Mouse (Mus musculus) embryonic facial prominence, embryonic 13.5 days (tissue): ENCODE measurements around the gene L3mbtl1. TPM values are rescaled to one million over a fixed set of nuclear protein-coding genes. Genes with fewer than 3 reads are reported as not detected.
"Not testable (repeated sequence)": the region's sequence is repeated elsewhere in the genome, so short reads cannot be mapped to it uniquely, and the experiment has no call there.

Source experiments
- ATAC-seq: fragments of 200-750 bp; cut with Nextera tagmentation; 2 replicates; pipeline ENCODE4 v1.8.0; 2017; ENCODE audit warnings: low read depth; ENCODE audit not compliant: insufficient number of reproducible peaks, insufficient read depth, low FRiP score, low TSS enrichment
- H3K27ac ChIP-seq: fragments of 300-500 bp; sonication (generic); 2 replicates; pipeline ENCODE4 v1.5.1; 2015; ENCODE audit warnings: moderate library complexity, mild to moderate bottlenecking, inconsistent platforms
- H3K27me3 ChIP-seq: fragments of 300-500 bp; sonication (generic); 2 replicates; pipeline ENCODE4 v1.6.1; 2015; ENCODE audit warnings: mild to moderate bottlenecking, inconsistent platforms
- H3K36me3 ChIP-seq: fragments of 300-500 bp; sonication (generic); 2 replicates; pipeline ENCODE4 v1.6.1; 2015; ENCODE audit warnings: mild to moderate bottlenecking, inconsistent platforms
- H3K4me1 ChIP-seq: fragments of 300-500 bp; sonication (generic); 2 replicates; pipeline ENCODE4 v1.6.1; 2015; ENCODE audit warnings: inconsistent platforms
- H3K4me2 ChIP-seq: fragments of 300-500 bp; sonication (generic); 2 replicates; pipeline ENCODE4 v1.6.1; 2015; ENCODE audit warnings: moderate library complexity, mild to moderate bottlenecking, inconsistent platforms
- H3K4me3 ChIP-seq: fragments of 300-500 bp; sonication (generic); 2 replicates; pipeline ENCODE4 v1.5.1; 2015; ENCODE audit warnings: mild to moderate bottlenecking, inconsistent platforms
- H3K9ac ChIP-seq: fragments of 300-500 bp; sonication (generic); 2 replicates; pipeline ENCODE4 v1.6.1; 2015; ENCODE audit warnings: mild to moderate bottlenecking, inconsistent platforms
- H3K9me3 ChIP-seq: fragments of 300-500 bp; sonication (generic); 2 replicates; pipeline ENCODE4 v1.6.1; 2016; ENCODE audit warnings: inconsistent platforms
- WGBS: fragments of 180-500 bp; shearing (Covaris S2); methylation state at CpG from one replicate; pipeline ENCODE4 v1.1.7; 2015; ENCODE audit warnings: mixed read lengths; 5-methylcytosine and 5-hydroxymethylcytosine counted together
- polyA plus RNA-seq: library from polyadenylated mRNA; unstranded; fragments of >200 nt; fragmentation: Nextera tagmentation; extraction: Ambion mirVana; gene quantifications from 2 replicates; pipeline ENCODE4 v1.2.1, GENCODE M21; 2015

L3mbtl1 gene
- 0.13 TPM in 1 of 2 replicates, not detected in the other for polyA plus RNA-seq

DNA sequence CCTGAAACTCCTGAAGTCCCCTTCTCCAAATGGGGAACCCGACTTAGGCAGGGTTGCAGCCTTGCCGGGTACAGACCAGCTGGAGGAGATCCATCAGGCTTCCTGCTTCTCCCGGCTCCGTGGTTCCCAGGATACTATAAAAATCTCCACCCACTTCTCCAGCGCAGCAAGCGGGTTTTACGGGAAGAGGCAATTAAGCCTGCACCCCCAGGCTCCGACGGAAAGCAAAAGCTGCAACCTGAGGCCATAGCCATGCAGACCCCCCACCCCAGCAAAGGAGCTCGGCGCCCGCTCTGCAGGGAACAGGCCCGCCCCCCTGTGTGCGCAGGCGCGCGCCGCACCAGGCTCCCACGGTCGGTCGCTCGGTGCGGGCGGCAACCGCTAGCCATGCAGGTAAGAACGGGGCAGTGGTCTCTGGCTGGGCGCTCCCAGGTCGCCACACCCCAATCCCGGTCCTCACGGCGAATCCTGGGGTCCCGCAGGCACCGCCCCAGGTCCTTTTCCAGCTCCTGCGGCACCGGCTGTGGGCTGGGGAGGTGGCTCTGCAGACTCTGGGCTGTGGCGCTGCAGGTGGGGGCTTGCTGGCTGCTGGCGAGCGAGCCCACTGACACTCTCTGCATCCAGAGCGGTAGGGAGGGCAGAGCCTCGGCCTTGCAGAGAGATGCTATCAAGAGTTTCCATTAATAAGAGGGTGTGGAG is at the start of gene L3mbtl1:
L3mbtl1 (plus strand) TSS at position 325 of the 699 bp plus-strand sequence.
- Histone ChIP-seq H3K9me3 (no peaks in the 10 kb centered on the region), H3K4me2 (peak within 1 kb of the TSS; percentile 99), H3K36me3 (peaks cover 19% of the 10 kb centered on the region), H3K4me1 (peaks cover 19% of the 10 kb centered on the region), H3K9ac (peak within 1 kb of the TSS; percentile 71), H3K4me3 (peak within 1 kb of the TSS; percentile 57), H3K27me3 (peaks cover 36% of the 10 kb centered on the region), H3K27ac (no peak within 1 kb of the TSS)
- ATAC-seq, result 0 out of 2 replicates have a peak, but pooled peaks have one; percentile 23
- under 1% methylated on average over 40 of the region's 40 CpGs for WGBS

DNA sequence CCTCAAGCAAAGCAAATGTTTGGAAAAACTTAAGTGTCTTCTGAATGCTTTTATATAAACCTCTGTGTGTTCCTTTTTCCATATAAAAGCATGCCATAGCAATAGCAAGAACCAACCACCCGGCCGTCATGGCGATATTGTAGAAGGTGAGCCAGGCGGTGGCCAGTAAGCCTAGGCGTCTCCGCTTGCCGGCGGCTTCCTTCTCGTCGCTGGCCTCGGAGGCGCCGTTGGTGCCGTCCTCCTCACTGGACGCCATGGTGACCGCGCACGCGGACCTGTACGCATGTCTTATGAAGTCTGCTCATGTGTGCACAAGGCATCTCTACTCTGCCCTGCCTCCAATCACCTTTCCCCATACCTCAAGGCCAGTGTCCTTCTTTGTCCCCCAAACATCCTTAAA is 44.0 kb upstream of the L3mbtl1 start:
- H3K4me3 ChIP-seq, result not testable (repeated sequence)

DNA sequence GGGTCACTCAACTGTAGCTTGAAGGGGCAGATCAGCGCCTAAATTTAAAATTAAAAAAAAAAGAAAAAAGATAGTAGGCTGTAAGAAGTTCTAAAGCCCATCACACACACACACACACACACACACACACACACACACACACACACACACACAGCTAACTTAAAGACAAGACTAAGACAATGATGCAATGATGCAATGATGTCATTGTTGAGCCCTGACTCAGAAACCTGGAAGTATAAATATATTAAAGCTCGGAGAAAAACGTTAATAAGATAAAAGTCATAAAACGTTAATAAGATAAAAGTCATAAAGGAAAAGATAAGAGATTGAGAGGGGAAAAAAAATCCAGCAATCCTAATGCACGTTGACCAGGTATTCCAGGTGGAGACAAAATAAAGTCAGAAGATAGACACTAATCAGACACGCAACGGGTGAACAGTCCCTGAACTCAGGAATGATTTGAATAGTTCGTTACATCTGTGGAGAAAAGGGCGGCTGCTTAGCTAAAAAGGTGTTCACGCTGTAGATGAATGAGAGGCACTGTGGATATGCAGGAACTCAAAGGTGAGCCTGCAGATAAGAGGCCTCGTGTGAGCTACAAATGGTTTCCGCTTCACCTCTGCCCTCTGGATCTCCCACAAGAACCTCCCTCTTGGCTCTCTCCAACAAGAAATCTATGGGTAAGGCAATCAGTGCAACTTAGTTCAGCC is 43.2 kb upstream of the L3mbtl1 start:
- no peaks in the 10 kb centered on the region for H3K27me3 ChIP-seq
- H3K36me3 ChIP-seq, result no peaks in the 10 kb centered on the region
- H3K4me1 ChIP-seq, result no peaks in the 10 kb centered on the region
- H3K4me2 ChIP-seq, result no peak overlapping the region
- no peak overlapping the region for H3K4me3 ChIP-seq
- no peak for ATAC-seq
- H3K27ac ChIP-seq, result no peak overlapping the region
- no peaks in the 10 kb centered on the region for H3K9me3 ChIP-seq
- 72% methylated on average over 12 of the region's 12 CpGs for WGBS
- H3K9ac ChIP-seq, result no peak overlapping the region

More for the DNA sequence above, 44.0 kb upstream of the L3mbtl1 start:
- not testable (repeated sequence) for H3K9ac ChIP-seq, H3K4me1 ChIP-seq, H3K9me3 ChIP-seq, H3K36me3 ChIP-seq, H3K4me2 ChIP-seq, H3K27ac ChIP-seq, H3K27me3 ChIP-seq, ATAC-seq
- 91% methylated on average over 20 of the region's 20 CpGs for WGBS

DNA sequence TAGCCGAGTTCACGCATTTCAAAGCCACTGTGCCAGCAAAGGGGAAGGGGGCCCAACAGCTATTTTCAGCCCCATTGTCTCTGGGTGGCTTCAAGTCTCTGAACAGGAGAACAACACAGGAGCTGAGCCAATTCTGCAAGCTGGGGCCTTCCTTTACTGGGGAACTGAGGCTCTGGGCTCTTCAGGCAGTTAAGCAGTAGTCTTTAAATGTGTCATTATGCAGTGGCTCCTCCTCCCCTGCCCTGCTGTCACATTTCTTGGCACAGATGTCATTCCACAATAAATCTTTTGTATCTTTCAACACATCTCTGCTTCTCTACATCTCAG is 42.7 kb upstream of the L3mbtl1 start:
- no peak for ATAC-seq
- no peaks in the 10 kb centered on the region for H3K4me1 ChIP-seq
- 29% methylated on average over 2 of the region's 2 CpGs for WGBS
- no peaks in the 10 kb centered on the region for H3K36me3 ChIP-seq
- H3K9me3 ChIP-seq, result no peaks in the 10 kb centered on the region
- no peak overlapping the region for H3K4me2 ChIP-seq
- no peak overlapping the region for H3K27ac ChIP-seq
- no peak overlapping the region for H3K9ac ChIP-seq
- H3K4me3 ChIP-seq, result no peak overlapping the region
- H3K27me3 ChIP-seq, result no peaks in the 10 kb centered on the region

DNA sequence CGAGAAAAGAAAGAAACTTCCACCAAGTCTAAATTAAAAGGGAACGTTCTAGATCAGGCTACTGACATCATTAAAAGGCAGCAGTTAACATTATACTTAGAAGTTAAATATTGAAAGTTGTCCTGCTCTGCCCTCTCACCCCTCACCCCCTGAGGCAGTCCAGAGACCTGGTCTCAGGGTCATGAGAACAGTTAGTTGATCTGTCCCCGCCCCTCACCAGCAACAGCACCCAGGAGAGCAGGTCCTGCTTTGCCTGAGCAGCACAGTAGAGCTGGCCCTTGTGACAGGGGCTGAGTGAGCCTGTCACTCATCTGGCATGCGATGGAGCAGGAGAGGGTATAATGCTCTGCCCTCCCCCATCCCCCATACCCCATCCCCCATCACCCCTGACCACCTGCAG is 37.4 kb upstream of the L3mbtl1 start:
- no peak for ATAC-seq
- 50% methylated on average over 4 of the region's 4 CpGs for WGBS
- Histone ChIP-seq H3K4me1 (no peaks in the 10 kb centered on the region), H3K4me3 (no peak overlapping the region), H3K9ac (no peak overlapping the region), H3K27me3 (no peaks in the 10 kb centered on the region; the same call in 1 of the 2 replicates), H3K4me2 (no peak overlapping the region), H3K9me3 (no peaks in the 10 kb centered on the region), H3K36me3 (no peaks in the 10 kb centered on the region), H3K27ac (no peak overlapping the region)

- Histone ChIP-seq H3K4me2 (0 out of 2 replicates have a peak overlapping the region, but pooled peaks have one; percentile 3), H3K9me3 (no peaks in the 10 kb centered on the region), H3K4me1 (no peaks in the 10 kb centered on the region), H3K4me3 (no peak overlapping the region), H3K9ac (no peak overlapping the region), H3K27me3 (no peaks in the 10 kb centered on the region; the same call in 1 of the 2 replicates), H3K27ac (no peak overlapping the region), H3K36me3 (no peaks in the 10 kb centered on the region)
- WGBS, result 47% methylated on average over 16 of the region's 16 CpGs
- ATAC-seq, result no peak
These were observed 35.2 kb upstream of the L3mbtl1 start for GRCm38 (mm10) chr2:162908052-162908491.

- no peak overlapping the region for H3K4me2 ChIP-seq
- 0 out of 2 replicates have a peak, but pooled peaks cover 4% of the 10 kb centered on the region for H3K4me1 ChIP-seq
- H3K9ac ChIP-seq, result no peak overlapping the region
- H3K4me3 ChIP-seq, result no peak overlapping the region
- H3K36me3 ChIP-seq, result no peaks in the 10 kb centered on the region
- WGBS, result 78% methylated on average over 3 of the region's 3 CpGs
- H3K9me3 ChIP-seq, result no peaks in the 10 kb centered on the region
- no peak overlapping the region for H3K27ac ChIP-seq
- no peak for ATAC-seq
- H3K27me3 ChIP-seq, result peaks cover 4% of the 10 kb centered on the region; the same call in 1 of the 2 replicates
These were observed 29.2 kb upstream of the L3mbtl1 start for GRCm38 (mm10) chr2:162914040-162914439.

GRCm38 (mm10) chr2:162914519-162914918 is 28.8 kb upstream of the L3mbtl1 start:
- Histone ChIP-seq H3K4me3 (no peak overlapping the region), H3K36me3 (no peaks in the 10 kb centered on the region), H3K27ac (no peak overlapping the region), H3K9me3 (no peaks in the 10 kb centered on the region), H3K4me1 (0 out of 2 replicates have a peak, but pooled peaks cover 4% of the 10 kb centered on the region), H3K4me2 (no peak overlapping the region), H3K27me3 (peaks cover 4% of the 10 kb centered on the region; the same call in 1 of the 2 replicates), H3K9ac (no peak overlapping the region)
- 60% methylated on average over 2 of the region's 2 CpGs for WGBS
- ATAC-seq, result no peak

- no peak overlapping the region for H3K4me3 ChIP-seq
- H3K9ac ChIP-seq, result no peak overlapping the region
- H3K27me3 ChIP-seq, result peaks cover 4% of the 10 kb centered on the region
- H3K4me1 ChIP-seq, result 0 out of 2 replicates have a peak, but pooled peaks cover 4% of the 10 kb centered on the region
- H3K9me3 ChIP-seq, result no peaks in the 10 kb centered on the region
- H3K27ac ChIP-seq, result no peak overlapping the region
- H3K4me2 ChIP-seq, result no peak overlapping the region
- 64% methylated on average over 5 of the region's 5 CpGs for WGBS
- no peaks in the 10 kb centered on the region for H3K36me3 ChIP-seq
- no peak for ATAC-seq
These were observed 23.3 kb upstream of the L3mbtl1 start for GRCm38 (mm10) chr2:162919926-162920325.

- Histone ChIP-seq H3K4me3 (no peak overlapping the region), H3K36me3 (no peaks in the 10 kb centered on the region), H3K9me3 (no peaks in the 10 kb centered on the region), H3K9ac (no peak overlapping the region), H3K27ac (no peak overlapping the region), H3K27me3 (no peaks in the 10 kb centered on the region; the same call in 1 of the 2 replicates), H3K4me1 (no peaks in the 10 kb centered on the region), H3K4me2 (no peak overlapping the region)
- WGBS, result 12% methylated on average over 6 of the region's 6 CpGs
- ATAC-seq, result no peak
These were observed 21.1 kb upstream of the L3mbtl1 start for GRCm38 (mm10) chr2:162922183-162922582.

DNA sequence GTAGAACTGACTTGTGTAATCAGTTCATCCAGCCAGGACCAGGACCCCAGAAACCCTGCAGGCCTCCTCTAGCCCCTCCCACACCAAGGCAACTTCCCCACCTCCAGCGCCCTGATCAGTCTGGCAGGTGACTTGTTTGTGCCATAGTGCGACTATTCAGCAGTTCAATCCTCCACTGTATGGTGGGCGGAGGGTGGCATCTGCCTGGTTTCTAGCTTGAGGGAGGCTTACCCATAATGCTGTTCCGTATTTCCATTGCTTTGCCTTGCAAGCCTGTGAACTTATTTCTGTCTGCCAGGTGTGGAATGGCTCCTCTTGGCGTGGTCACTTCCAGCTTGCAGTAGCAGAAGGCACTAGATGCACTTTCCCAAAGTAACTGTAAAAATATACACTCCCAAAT is 20.4 kb upstream of the L3mbtl1 start:
- H3K9ac ChIP-seq, result no peak overlapping the region
- H3K4me2 ChIP-seq, result no peak overlapping the region
- no peak overlapping the region for H3K27ac ChIP-seq
- 67% methylated on average over 5 of the region's 5 CpGs for WGBS
- H3K4me3 ChIP-seq, result no peak overlapping the region
- H3K36me3 ChIP-seq, result no peaks in the 10 kb centered on the region
- H3K27me3 ChIP-seq, result no peaks in the 10 kb centered on the region; the same call in 1 of the 2 replicates
- no peaks in the 10 kb centered on the region for H3K4me1 ChIP-seq
- H3K9me3 ChIP-seq, result no peaks in the 10 kb centered on the region
- ATAC-seq, result no peak

GRCm38 (mm10) chr2:162924126-162924525 is 19.1 kb upstream of the L3mbtl1 start:
- Histone ChIP-seq H3K36me3 (no peaks in the 10 kb centered on the region), H3K4me3 (no peak overlapping the region), H3K9me3 (no peaks in the 10 kb centered on the region), H3K4me2 (no peak overlapping the region), H3K9ac (no peak overlapping the region), H3K27ac (no peak overlapping the region), H3K27me3 (peaks cover 1% of the 10 kb centered on the region), H3K4me1 (no peaks in the 10 kb centered on the region)
- 75% methylated on average over 5 of the region's 5 CpGs for WGBS
- no peak for ATAC-seq
